Mouse (Mus musculus) erythroblast, embryonic 14.5 days (primary cell): ENCODE results near the gene Maml3.

Experiments used
- GATA1 ChIP-seq: IDR thresholded peaks from 2 replicates; pipeline ENCODE4 v1.6.1; 2012; ENCODE audit warnings: low read length, inconsistent platforms, mixed read lengths
- TAL1 ChIP-seq: IDR thresholded peaks from 3 replicates; pipeline ENCODE4 v1.6.1; 2012; ENCODE audit warnings: low read length, inconsistent platforms, mixed read lengths

DNA sequence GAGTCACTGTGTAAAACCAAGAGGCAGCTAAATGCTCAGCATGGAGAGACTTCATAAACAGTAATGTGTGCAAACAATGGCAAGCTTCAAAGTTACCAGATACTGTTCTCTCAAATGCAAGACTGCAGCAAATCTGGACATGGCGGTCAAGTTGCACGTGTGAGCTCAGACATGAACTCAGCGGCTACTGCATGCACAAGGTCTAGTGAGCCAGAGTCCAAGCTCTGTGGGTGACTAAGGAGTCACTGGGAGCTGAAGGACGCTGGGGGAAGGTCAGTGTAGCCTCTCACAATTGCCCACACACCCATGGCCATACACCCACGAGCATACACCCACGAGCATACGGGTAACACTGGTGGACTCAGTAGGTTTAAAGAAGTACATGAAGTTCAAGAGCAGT is 130.3 kb downstream of the Maml3 start:
- TF ChIP-seq GATA1 (no peak), TAL1 (no peak)
